Mouse (Mus musculus): ENCODE measurements around the gene B3gat2.

DNA sequence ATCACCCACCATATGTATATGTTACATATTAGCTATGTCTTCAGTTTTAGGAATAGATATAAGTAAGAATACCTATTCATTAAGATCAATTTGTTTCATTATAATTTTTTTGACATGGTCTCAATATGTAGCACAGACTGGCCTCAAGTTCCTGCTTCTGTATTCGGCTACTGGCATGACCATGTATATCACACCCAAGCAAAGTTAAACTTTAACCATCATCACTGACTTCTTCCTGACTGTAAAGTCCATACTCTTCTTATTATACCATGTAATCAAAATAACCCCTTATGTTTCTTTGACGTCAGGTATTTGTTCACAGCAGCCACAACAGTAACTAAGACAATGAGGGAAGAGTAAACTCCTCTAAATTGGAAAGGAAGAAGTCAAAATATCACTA, 99.4 kb downstream of the B3gat2 start:
- TF ChIP-seq CTCF (IDR thresholded peaks at IDR 0.05) = no peak
- TF ChIP-seq EP300 (IDR thresholded peaks at IDR 0.05; ENCODE audit: insufficient read depth, low read depth, low read length) = no peak
